Mouse (Mus musculus): Measurements from ENCODE around the gene Diaph3. TPM values are rescaled to one million over a fixed set of nuclear protein-coding genes. Genes with fewer than 3 reads are reported as not detected.
A peak's percentile ranks its signal among the peaks of the same experiment; 100 is the strongest.

The Diaph3 gene
- polyA plus RNA-seq, 1 experiment: 0.43 TPM

DNA sequence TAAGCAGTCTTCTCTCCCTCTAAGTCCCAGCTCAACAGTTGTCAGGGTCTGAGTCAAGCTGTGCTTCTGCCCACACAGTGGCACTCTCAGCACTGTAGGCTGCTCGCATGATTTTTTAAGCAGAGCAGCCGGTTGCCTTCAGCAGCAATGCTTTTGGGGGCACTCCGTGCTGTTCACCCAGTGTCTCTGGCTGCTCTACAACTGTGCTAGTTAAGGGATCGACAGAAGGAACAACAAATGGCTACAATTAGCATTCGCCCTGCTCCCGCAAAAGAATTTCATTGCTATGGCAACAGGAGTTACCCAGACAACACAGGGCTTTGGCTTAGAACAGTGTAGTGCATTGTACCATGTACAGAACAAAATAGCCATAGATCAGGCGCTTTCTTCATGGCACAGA, 392.2 kb downstream of the Diaph3 start:
- WGBS: 95% methylated on average over 7 of the region's 7 CpGs

DNA sequence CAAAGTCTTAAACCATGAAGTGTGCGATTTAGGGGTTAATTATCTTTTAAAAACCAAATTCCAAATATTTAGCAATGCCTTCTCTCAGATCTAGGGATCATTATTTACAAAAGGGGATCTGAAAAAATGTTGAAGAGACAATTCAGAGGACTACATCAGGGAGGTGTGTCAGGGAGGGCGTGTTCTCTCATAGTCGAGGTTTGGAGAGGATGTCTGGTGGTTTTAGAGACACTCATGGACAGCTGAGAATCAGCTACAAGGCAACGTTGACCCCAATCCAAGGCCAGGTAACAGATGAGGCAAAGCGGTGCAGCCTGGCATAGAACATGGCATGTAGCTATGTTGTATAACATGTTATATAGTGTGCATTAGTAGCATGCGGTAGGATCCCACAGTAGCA, 396.5 kb downstream of the Diaph3 start:
- no peaks in the 10 kb centered on the region; the same call in 1 of the 2 replicates for H3K4me1 ChIP-seq (ENCODE audit: control insufficient read depth, insufficient read depth, insufficient read length)
- no peaks in the 10 kb centered on the region for H3K36me3 ChIP-seq (ENCODE audit: control insufficient read depth, insufficient read depth, low read length)
- no peaks in the 10 kb centered on the region for H3K27me3 ChIP-seq (ENCODE audit: control insufficient read depth, insufficient read depth, low read length)
- no peak overlapping the region for H3K4me3 ChIP-seq (ENCODE audit: extremely low read depth, insufficient read depth, insufficient read length)
- no peak for DNase-seq (ENCODE audit: low read depth in 1 of 2, low spot score in 2 of 2)
- no peak overlapping the region for H3K27ac ChIP-seq (ENCODE audit: insufficient read depth, low read length)
- no peak for TF ChIP-seq POLR2A (IDR thresholded peaks at IDR 0.05; ENCODE audit: low read depth, low read length)
- no peak for TF ChIP-seq CTCF (IDR thresholded peaks at IDR 0.05; ENCODE audit: extremely low read depth, insufficient read depth, insufficient read length, insufficient replicate concordance)
- 74% methylated on average over 6 of the region's 6 CpGs for WGBS

More for the DNA sequence above, 392.2 kb downstream of the Diaph3 start:
- DNase-seq (ENCODE audit: low read depth in 1 of 2, low spot score in 2 of 2): no peak
- H3K4me3 ChIP-seq (ENCODE audit: extremely low read depth, insufficient read depth, insufficient read length): no peak overlapping the region
- H3K4me1 ChIP-seq (ENCODE audit: control insufficient read depth, insufficient read depth, insufficient read length): no peaks in the 10 kb centered on the region
- TF ChIP-seq POLR2A (IDR thresholded peaks at IDR 0.05; ENCODE audit: low read depth, low read length): no peak
- no peak for TF ChIP-seq CTCF (IDR thresholded peaks at IDR 0.05; ENCODE audit: extremely low read depth, insufficient read depth, insufficient read length, insufficient replicate concordance)
- no peaks in the 10 kb centered on the region for H3K36me3 ChIP-seq (ENCODE audit: control insufficient read depth, insufficient read depth, low read length)
- H3K27me3 ChIP-seq (ENCODE audit: control insufficient read depth, insufficient read depth, low read length): no peaks in the 10 kb centered on the region
- H3K27ac ChIP-seq (ENCODE audit: insufficient read depth, low read length): no peak overlapping the region

DNA sequence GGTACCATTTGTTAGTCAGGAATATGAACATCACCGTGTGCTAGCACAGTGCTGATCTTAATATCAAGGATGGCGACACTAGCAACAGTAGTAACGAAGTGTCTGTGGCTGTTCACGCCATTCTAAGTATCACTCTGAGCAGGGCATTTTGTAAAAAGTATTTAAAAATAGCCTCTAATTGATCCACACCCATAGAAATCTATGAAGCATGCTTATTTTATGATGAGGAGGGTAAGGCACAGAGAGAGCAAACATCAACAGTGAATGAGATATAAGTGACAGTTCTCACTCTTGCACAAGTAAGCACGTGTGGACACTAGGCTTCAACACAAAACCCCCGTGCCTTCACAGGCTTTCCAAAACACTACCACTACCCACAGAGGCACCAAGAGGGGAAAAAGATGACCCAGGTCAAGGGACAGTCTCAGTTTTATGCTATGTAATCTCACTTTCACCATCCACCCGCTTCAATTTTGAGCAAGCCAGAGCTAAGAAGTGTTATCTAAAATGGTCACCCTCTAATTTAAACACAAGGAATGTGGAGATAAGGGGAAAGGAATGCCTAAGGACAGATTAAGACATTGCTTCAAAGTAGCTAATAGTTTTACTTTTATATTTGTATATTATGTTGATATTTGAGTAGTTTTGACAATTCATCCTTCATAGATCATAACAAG, 399.0 kb downstream of the Diaph3 start:
- H3K27ac ChIP-seq (ENCODE audit: insufficient read depth, low read length): no peak overlapping the region; the same call in 1 of the 2 replicates
- TF ChIP-seq POLR2A (IDR thresholded peaks at IDR 0.05; ENCODE audit: low read depth, low read length): no peak
- TF ChIP-seq CTCF (IDR thresholded peaks at IDR 0.05; ENCODE audit: extremely low read depth, insufficient read depth, insufficient read length, insufficient replicate concordance): no peak
- no peak for DNase-seq (ENCODE audit: low read depth in 1 of 2, low spot score in 2 of 2)
- no peaks in the 10 kb centered on the region for H3K36me3 ChIP-seq (ENCODE audit: control insufficient read depth, insufficient read depth, low read length)
- WGBS: 96% methylated on average over 7 of the region's 7 CpGs
- H3K27me3 ChIP-seq (ENCODE audit: control insufficient read depth, insufficient read depth, low read length): no peaks in the 10 kb centered on the region
- H3K4me1 ChIP-seq (ENCODE audit: control insufficient read depth, insufficient read depth, insufficient read length): no peaks in the 10 kb centered on the region; the same call in 1 of the 2 replicates
- H3K4me3 ChIP-seq (ENCODE audit: extremely low read depth, insufficient read depth, insufficient read length): no peak overlapping the region; the same call in 1 of the 2 replicates

DNA sequence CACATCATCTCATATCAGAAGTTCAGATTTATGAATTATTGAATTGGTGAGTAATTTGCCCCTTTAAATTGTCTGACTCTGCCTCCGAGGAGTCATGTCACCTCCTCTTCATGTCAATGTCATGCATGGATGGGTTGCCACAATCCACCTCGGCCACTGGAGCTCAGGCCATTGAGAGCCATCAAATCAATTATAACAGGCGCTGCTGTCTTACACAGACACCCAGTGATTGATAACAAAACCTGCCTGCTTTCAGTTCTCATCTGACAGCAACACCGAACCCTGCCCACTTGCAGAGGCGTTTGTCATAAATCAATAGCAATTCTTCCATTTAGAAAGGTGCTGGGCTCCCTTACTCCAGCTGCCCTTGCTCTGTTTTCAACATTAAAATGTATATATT, 402.1 kb downstream of the Diaph3 start:
- 93% methylated on average over 5 of the region's 5 CpGs for WGBS
- no peak overlapping the region for H3K4me3 ChIP-seq (ENCODE audit: extremely low read depth, insufficient read depth, insufficient read length)
- H3K27ac ChIP-seq (ENCODE audit: insufficient read depth, low read length): no peak overlapping the region
- no peaks in the 10 kb centered on the region for H3K27me3 ChIP-seq (ENCODE audit: control insufficient read depth, insufficient read depth, low read length)
- TF ChIP-seq CTCF (IDR thresholded peaks at IDR 0.05; ENCODE audit: extremely low read depth, insufficient read depth, insufficient read length, insufficient replicate concordance) (no peak), POLR2A (IDR thresholded peaks at IDR 0.05; ENCODE audit: low read depth, low read length) (no peak)
- H3K4me1 ChIP-seq (ENCODE audit: control insufficient read depth, insufficient read depth, insufficient read length): no peaks in the 10 kb centered on the region; the same call in none of the 2 replicates
- no peaks in the 10 kb centered on the region for H3K36me3 ChIP-seq (ENCODE audit: control insufficient read depth, insufficient read depth, low read length)
- DNase-seq (ENCODE audit: low read depth in 1 of 2, low spot score in 2 of 2): no peak

DNA sequence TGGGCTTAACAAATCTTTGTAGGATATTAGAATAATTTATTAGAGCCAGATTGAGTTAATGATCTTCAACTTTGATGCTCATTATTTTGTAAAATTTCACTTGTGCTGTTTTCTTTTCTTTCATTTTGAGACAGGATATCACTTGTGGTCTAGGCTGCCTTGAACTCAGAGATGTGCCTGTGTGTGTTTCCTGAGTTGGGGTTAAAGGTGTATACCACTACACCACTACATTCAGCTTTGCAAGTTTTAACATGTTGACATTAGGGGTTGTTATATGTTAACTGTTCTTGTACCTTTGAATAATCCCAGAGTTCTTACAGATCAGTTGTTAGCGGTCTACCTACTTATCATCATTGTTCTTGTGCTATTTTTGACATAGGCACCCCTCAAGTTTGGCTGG, 404.4 kb downstream of the Diaph3 start:
- no peak overlapping the region for H3K4me3 ChIP-seq (ENCODE audit: extremely low read depth, insufficient read depth, insufficient read length)
- H3K27ac ChIP-seq (ENCODE audit: insufficient read depth, low read length): no peak overlapping the region
- no peaks in the 10 kb centered on the region; the same call in none of the 2 replicates for H3K4me1 ChIP-seq (ENCODE audit: control insufficient read depth, insufficient read depth, insufficient read length)
- H3K36me3 ChIP-seq (ENCODE audit: control insufficient read depth, insufficient read depth, low read length): no peaks in the 10 kb centered on the region
- WGBS: 63% methylated on average over 1 of the region's 1 CpGs
- TF ChIP-seq POLR2A (IDR thresholded peaks at IDR 0.05; ENCODE audit: low read depth, low read length) (no peak), CTCF (IDR thresholded peaks at IDR 0.05; ENCODE audit: extremely low read depth, insufficient read depth, insufficient read length, insufficient replicate concordance) (no peak)
- H3K27me3 ChIP-seq (ENCODE audit: control insufficient read depth, insufficient read depth, low read length): no peaks in the 10 kb centered on the region
- DNase-seq (ENCODE audit: low read depth in 1 of 2, low spot score in 2 of 2): peak in 1 of 2 experiments; percentile 29

DNA sequence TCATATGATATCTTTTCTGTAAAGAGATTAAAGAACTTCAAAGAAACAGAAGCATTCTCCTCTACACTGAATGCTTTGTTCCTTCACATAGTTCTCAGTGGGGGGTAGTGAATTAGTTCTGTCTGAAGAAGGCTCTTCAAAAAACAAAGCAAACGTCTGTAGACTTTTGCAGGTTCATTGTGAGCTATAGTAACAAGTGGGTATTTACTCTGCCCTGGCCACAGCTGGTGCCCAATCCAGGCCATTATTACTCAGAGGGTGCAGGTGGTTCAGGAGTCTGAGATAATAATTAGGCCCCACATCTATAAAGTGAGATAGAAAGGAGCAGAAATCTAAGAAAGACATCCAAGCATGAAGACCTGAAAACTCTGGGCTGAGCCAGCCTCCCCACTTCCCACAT, 409.7 kb downstream of the Diaph3 start:
- Histone ChIP-seq H3K27ac (ENCODE audit: insufficient read depth, low read length) (no peak overlapping the region), H3K4me3 (ENCODE audit: extremely low read depth, insufficient read depth, insufficient read length) (no peak overlapping the region), H3K36me3 (ENCODE audit: control insufficient read depth, insufficient read depth, low read length) (no peaks in the 10 kb centered on the region), H3K4me1 (ENCODE audit: control insufficient read depth, insufficient read depth, insufficient read length) (no peaks in the 10 kb centered on the region; the same call in 1 of the 2 replicates), H3K27me3 (ENCODE audit: control insufficient read depth, insufficient read depth, low read length) (no peaks in the 10 kb centered on the region)
- TF ChIP-seq CTCF (IDR thresholded peaks at IDR 0.05; ENCODE audit: extremely low read depth, insufficient read depth, insufficient read length, insufficient replicate concordance) (no peak), POLR2A (IDR thresholded peaks at IDR 0.05; ENCODE audit: low read depth, low read length) (no peak)
- WGBS: 67% methylated on average over 1 of the region's 1 CpGs
- DNase-seq (ENCODE audit: low read depth in 1 of 2, low spot score in 2 of 2): no peak

DNA sequence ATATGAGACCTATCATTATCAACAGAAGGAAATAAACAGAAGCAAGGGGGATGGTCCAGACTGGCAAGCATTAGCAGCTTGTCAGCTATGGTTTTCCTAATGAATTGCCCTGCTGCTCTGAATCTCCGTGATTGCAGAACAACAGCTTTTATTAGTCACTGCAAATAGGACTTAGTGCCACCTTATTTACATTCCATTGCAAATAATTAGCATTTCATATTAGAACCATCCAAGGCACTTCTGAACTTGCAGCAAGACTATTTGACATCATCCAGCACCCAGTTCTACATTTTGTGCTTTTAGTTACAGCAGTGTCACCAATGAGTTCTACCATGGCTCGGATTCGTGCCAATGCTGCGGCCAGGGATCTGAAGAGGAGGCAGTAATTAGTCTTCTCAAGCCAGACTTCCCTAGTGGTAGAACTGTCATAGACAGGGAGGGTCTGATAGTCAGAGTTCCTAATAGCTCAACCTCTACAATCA, 411.4 kb downstream of the Diaph3 start:
- H3K27me3 ChIP-seq (ENCODE audit: control insufficient read depth, insufficient read depth, low read length): no peaks in the 10 kb centered on the region
- no peak overlapping the region for H3K4me3 ChIP-seq (ENCODE audit: extremely low read depth, insufficient read depth, insufficient read length)
- TF ChIP-seq POLR2A (IDR thresholded peaks at IDR 0.05; ENCODE audit: low read depth, low read length): no peak
- TF ChIP-seq CTCF (IDR thresholded peaks at IDR 0.05; ENCODE audit: extremely low read depth, insufficient read depth, insufficient read length, insufficient replicate concordance): no peak
- H3K27ac ChIP-seq (ENCODE audit: insufficient read depth, low read length): no peak overlapping the region
- WGBS: 90% methylated on average over 4 of the region's 4 CpGs
- no peak for DNase-seq (ENCODE audit: low read depth in 1 of 2, low spot score in 2 of 2)
- H3K4me1 ChIP-seq (ENCODE audit: control insufficient read depth, insufficient read depth, insufficient read length): no peaks in the 10 kb centered on the region
- H3K36me3 ChIP-seq (ENCODE audit: control insufficient read depth, insufficient read depth, low read length): no peaks in the 10 kb centered on the region
